Mouse (Mus musculus): ENCODE measurements at regions not wholly inside any gene's neighbourhood (a gene's known extent, or its start where the extent isn't known, plus 50 kb on each side); places are given as distances from the start of the nearest gene placed in this dataset.

DNA sequence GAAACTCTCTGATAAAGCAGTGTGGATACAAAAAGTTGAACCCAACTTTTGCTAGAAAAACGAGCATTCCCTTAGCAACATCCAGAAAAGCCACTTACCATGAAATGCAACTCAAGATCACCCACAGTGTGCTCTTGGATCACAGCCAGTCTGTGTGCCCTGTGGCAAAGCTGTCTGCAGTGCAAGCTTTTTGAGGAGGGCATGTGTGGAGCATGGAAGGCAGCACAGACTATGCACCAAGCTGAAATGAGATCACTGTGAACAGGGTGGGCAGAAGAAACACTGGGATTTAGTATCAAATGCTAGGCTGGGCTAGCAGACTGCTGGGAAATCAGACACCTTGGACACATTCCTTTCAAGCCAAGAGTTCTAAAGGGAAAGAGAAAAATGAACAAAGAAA lies 162.4 kb downstream of the Sim1 start:
- Histone ChIP-seq H3K9me3 (replicated peaks; ENCODE audit: low read length) (no peaks in the 10 kb centered on the region), H3K36me3 (replicated peaks in 1 of 2; ENCODE audit: control insufficient read depth in 1 of 2, insufficient read depth in 1 of 2, low read length in 1 of 2) (no peaks in the 10 kb centered on the region), H3K79me2 (replicated peaks; ENCODE audit: control insufficient read depth, extremely low read depth, insufficient read depth, poor library complexity, severe bottlenecking) (no peaks in the 10 kb centered on the region), H3K27me3 (replicated peaks) (no peaks in the 10 kb centered on the region), H3K4me1 (ENCODE audit: control insufficient read depth in 1 of 2, insufficient read depth in 2 of 2) (no peaks in the 10 kb centered on the region), H3K27ac (ENCODE audit: insufficient read depth, low read depth) (no peak overlapping the region), H3K4me2 (ENCODE audit: insufficient read depth, low read depth, poor library complexity, severe bottlenecking) (no peak overlapping the region), H3K4me3 (replicated peaks in 1 of 3; ENCODE audit: low read depth in 2 of 3, low read length in 2 of 3, poor library complexity in 1 of 3) (no peak overlapping the region), H3K9ac (ENCODE audit: insufficient read depth, low read depth) (no peak overlapping the region)
- dilution Hi-C loops (cut with MboI; ENCODE audit: extremely low pct_ligation_motif_present, extremely low pct_unique_long_range_greater_than_20kb, low sequenced_read_pairs), result no loop called here
- in situ Hi-C loops (cut with MboI; ENCODE audit: low pct_ligation_motif_present, low pct_unique_long_range_greater_than_20kb, low sequenced_read_pairs), result no loop called here
- TF ChIP-seq PAX5 (IDR thresholded peaks at IDR 0.05; ENCODE audit: low read length), result no peak
- no peak for DNase-seq (ENCODE audit: extremely low read depth)

DNA sequence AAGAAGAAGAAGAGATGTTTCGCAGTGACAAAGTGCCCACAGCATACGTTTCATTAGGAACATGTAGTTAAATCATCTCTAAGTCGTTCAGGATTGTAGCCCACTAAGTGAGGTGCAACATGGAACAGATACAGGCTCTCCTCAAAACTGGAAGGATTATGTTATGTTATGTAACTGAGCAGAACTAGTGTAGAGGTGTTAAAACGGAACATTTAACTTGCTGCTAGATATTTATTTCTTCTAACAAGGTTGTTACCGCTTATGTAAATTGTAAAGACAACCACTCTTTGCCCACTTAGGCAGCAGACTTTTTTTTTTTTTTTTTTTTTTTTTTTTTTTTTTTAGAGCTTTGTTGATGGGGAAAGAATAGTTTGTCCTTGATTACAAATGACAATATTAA lies 163.8 kb downstream of the Sim1 start:
- no peaks in the 10 kb centered on the region for H3K9me3 ChIP-seq (replicated peaks; ENCODE audit: low read length)
- H3K27ac ChIP-seq (ENCODE audit: insufficient read depth, low read depth), result no peak overlapping the region
- no peak overlapping the region for H3K4me2 ChIP-seq (ENCODE audit: insufficient read depth, low read depth, poor library complexity, severe bottlenecking)
- no peak overlapping the region for H3K9ac ChIP-seq (ENCODE audit: insufficient read depth, low read depth)
- H3K4me1 ChIP-seq (ENCODE audit: control insufficient read depth in 1 of 2, insufficient read depth in 2 of 2), result no peaks in the 10 kb centered on the region
- no peak for DNase-seq (ENCODE audit: extremely low read depth)
- H3K27me3 ChIP-seq (replicated peaks), result no peaks in the 10 kb centered on the region
- no peaks in the 10 kb centered on the region for H3K79me2 ChIP-seq (replicated peaks; ENCODE audit: control insufficient read depth, extremely low read depth, insufficient read depth, poor library complexity, severe bottlenecking)
- TF ChIP-seq ZNF384 (IDR thresholded peaks at IDR 0.05; ENCODE audit: low read depth, low read length) (peak; percentile 40), NRF1 (IDR thresholded peaks at IDR 0.05; ENCODE audit: low read depth, low read length) (no peak)
- in situ Hi-C loops (cut with MboI; ENCODE audit: low pct_ligation_motif_present, low pct_unique_long_range_greater_than_20kb, low sequenced_read_pairs) (no loop called here), dilution Hi-C loops (cut with MboI; ENCODE audit: extremely low pct_ligation_motif_present, extremely low pct_unique_long_range_greater_than_20kb, low sequenced_read_pairs) (no loop called here)
- no peaks in the 10 kb centered on the region for H3K36me3 ChIP-seq (replicated peaks in 1 of 2; ENCODE audit: control insufficient read depth in 1 of 2, insufficient read depth in 1 of 2, low read length in 1 of 2)
- no peak overlapping the region for H3K4me3 ChIP-seq (replicated peaks in 1 of 3; ENCODE audit: low read depth in 2 of 3, low read length in 2 of 3, poor library complexity in 1 of 3)

DNA sequence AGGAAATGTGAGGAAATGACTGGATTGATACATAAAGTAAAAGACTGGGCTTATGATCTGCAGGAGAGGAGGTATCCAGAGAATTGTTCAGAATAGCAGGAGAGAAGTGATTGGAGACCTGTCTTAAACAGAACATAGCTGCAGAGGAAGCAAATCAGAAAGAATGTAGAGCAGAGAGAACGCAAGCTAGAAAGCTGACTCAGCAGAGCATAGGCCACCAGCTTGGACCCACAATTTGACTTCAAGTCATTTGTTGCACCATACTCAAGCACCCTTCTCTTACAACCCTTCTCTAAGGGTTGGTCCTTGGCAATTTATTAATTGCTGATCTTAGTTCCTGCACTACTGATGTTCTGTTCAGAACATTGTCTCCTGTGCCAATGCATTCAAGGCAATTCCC lies 207.0 kb downstream of the Sim1 start:
- H3K27me3 ChIP-seq (replicated peaks), result no peaks in the 10 kb centered on the region
- no peaks in the 10 kb centered on the region for H3K9me3 ChIP-seq (replicated peaks; ENCODE audit: low read length)
- H3K4me2 ChIP-seq (ENCODE audit: insufficient read depth, low read depth, poor library complexity, severe bottlenecking), result no peak overlapping the region
- no peaks in the 10 kb centered on the region for H3K79me2 ChIP-seq (replicated peaks; ENCODE audit: control insufficient read depth, extremely low read depth, insufficient read depth, poor library complexity, severe bottlenecking)
- dilution Hi-C loops (cut with MboI; ENCODE audit: extremely low pct_ligation_motif_present, extremely low pct_unique_long_range_greater_than_20kb, low sequenced_read_pairs) (no loop called here), in situ Hi-C loops (cut with MboI; ENCODE audit: low pct_ligation_motif_present, low pct_unique_long_range_greater_than_20kb, low sequenced_read_pairs) (no loop called here)
- H3K4me1 ChIP-seq (ENCODE audit: control insufficient read depth in 1 of 2, insufficient read depth in 2 of 2), result peaks cover 0 to 3% of the 10 kb centered on the region in 2 experiments; a peak in 1 of 4 replicates
- no peak overlapping the region for H3K4me3 ChIP-seq (replicated peaks in 1 of 3; ENCODE audit: low read depth in 2 of 3, low read length in 2 of 3, poor library complexity in 1 of 3)
- no peaks in the 10 kb centered on the region for H3K36me3 ChIP-seq (replicated peaks in 1 of 2; ENCODE audit: control insufficient read depth in 1 of 2, insufficient read depth in 1 of 2, low read length in 1 of 2)
- H3K9ac ChIP-seq (ENCODE audit: insufficient read depth, low read depth), result no peak overlapping the region
- TF ChIP-seq BHLHE40 (IDR thresholded peaks at IDR 0.05; ENCODE audit: low read depth, low read length) (no peak), MAFK (IDR thresholded peaks at IDR 0.05; ENCODE audit: insufficient replicate concordance, low read length) (peak; percentile 70)
- no peak for DNase-seq (ENCODE audit: extremely low read depth)
- no peak overlapping the region for H3K27ac ChIP-seq (ENCODE audit: insufficient read depth, low read depth)

DNA sequence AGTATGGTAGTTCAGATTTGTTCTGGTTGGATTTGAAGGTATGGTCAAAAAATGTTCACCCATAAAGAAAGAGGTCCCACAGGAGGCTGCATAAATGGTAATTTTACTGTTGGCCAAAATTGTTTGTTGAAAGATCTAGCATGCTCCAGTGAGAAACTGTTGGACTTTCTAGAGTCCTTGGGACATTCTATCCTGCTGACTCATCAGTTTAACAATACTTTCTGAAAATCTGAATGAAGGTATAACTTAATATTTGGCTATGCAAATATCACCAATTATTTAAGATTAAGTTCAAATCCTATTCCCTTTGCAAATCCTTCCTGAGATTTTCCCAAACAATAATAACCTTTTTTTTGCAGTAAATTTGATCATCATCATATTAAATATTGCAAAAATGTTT lies 257.3 kb downstream of the Sim1 start:
- no peaks in the 10 kb centered on the region for H3K79me2 ChIP-seq (replicated peaks; ENCODE audit: control insufficient read depth, extremely low read depth, insufficient read depth, poor library complexity, severe bottlenecking)
- TF ChIP-seq TCF12 (IDR thresholded peaks at IDR 0.05; ENCODE audit: low read depth, low read length) (no peak), MAFK (IDR thresholded peaks at IDR 0.05; ENCODE audit: insufficient replicate concordance, low read length) (peak; percentile 90)
- H3K4me1 ChIP-seq (ENCODE audit: control insufficient read depth in 1 of 2, insufficient read depth in 2 of 2), result no peaks in the 10 kb centered on the region
- DNase-seq (ENCODE audit: extremely low read depth), result no peak
- H3K27ac ChIP-seq (ENCODE audit: insufficient read depth, low read depth), result no peak overlapping the region
- no peaks in the 10 kb centered on the region for H3K27me3 ChIP-seq (replicated peaks)
- no peaks in the 10 kb centered on the region for H3K36me3 ChIP-seq (replicated peaks in 1 of 2; ENCODE audit: control insufficient read depth in 1 of 2, insufficient read depth in 1 of 2, low read length in 1 of 2)
- dilution Hi-C loops (cut with MboI; ENCODE audit: extremely low pct_ligation_motif_present, extremely low pct_unique_long_range_greater_than_20kb, low sequenced_read_pairs) (no loop called here), in situ Hi-C loops (cut with MboI; ENCODE audit: low pct_ligation_motif_present, low pct_unique_long_range_greater_than_20kb, low sequenced_read_pairs) (no loop called here)
- no peak overlapping the region for H3K9ac ChIP-seq (ENCODE audit: insufficient read depth, low read depth)
- H3K4me3 ChIP-seq (replicated peaks in 1 of 3; ENCODE audit: low read depth in 2 of 3, low read length in 2 of 3, poor library complexity in 1 of 3), result no peak overlapping the region
- no peak overlapping the region for H3K4me2 ChIP-seq (ENCODE audit: insufficient read depth, low read depth, poor library complexity, severe bottlenecking)
- H3K9me3 ChIP-seq (replicated peaks; ENCODE audit: low read length), result no peaks in the 10 kb centered on the region
